17 mouse cellular contexts compared by ENCODE assay signal in genomic region chr6:72891238-72891637, GRCm38 (mm10). TPM values are rescaled to one million over a fixed set of nuclear protein-coding genes. Genes with fewer than 3 reads are reported as not detected.
DNase-seq lines count a peak whose midpoint lies in the region; ATAC-seq and TF ChIP-seq lines count a peak whose summit lies in the region.
"Had no signal": no experiment of that assay in that cellular context is flagged by ENCODE, and none has a peak within 500 bp of the region (broad histone marks: within the 10 kb centered on the region; RNA-seq: fewer than 3 reads in every experiment).

No protein-coding gene starts in this region.

- peak; percentile 47 for DNase-seq in adrenal gland, postnatal 14 days
- no peak for DNase-seq in adrenal gland, adult 2 months
- no peak for DNase-seq in hindbrain, embryonic 11.5 days (ENCODE audit: low spot score)
- no peak for DNase-seq in liver, embryonic 14.5 days (ENCODE audit: low read depth in 3 of 3, low spot score in 3 of 3)
- DNase-seq in spleen, postnatal 14 days (ENCODE audit: low spot score in 2 of 2), result no peak
- DNase-seq: cerebellum, adult 9-10 months; heart, postnatal 36 days; kidney, postnatal 10 days; left cerebral cortex, postnatal 4 days; lung, adult 18-20 months had no signal

- no peak overlapping the region for H3K27ac ChIP-seq in hindbrain, embryonic 15.5 days (replicated peaks)
- no peak overlapping the region for H3K27ac ChIP-seq in hindbrain, embryonic 11.5 days (ENCODE audit: low read depth, low read length)
- no peak overlapping the region for H3K27ac ChIP-seq in liver, embryonic 14.5 days
- H3K27ac ChIP-seq in liver, embryonic 12.5 days, result no peak overlapping the region
- no peak overlapping the region for H3K27ac ChIP-seq in ES-Bruce4 (ENCODE audit: insufficient read depth, low read length)
- H3K27ac ChIP-seq: embryonic facial prominence, embryonic 15.5 days; intestine, embryonic 15.5 days; midbrain, embryonic 10.5 days had no signal

- 0 out of 2 replicates have a peak, but pooled peaks have one; percentile 20 for ATAC-seq in hindbrain, embryonic 15.5 days (ENCODE audit: low FRiP score, low read depth)
- ATAC-seq in hindbrain, embryonic 11.5 days (ENCODE audit: low FRiP score), result no peak
- ATAC-seq in liver, embryonic 14.5 days (ENCODE audit: insufficient read depth), result no peak
- ATAC-seq in liver, embryonic 12.5 days, result no peak
- ATAC-seq: intestine, embryonic 15.5 days; Patski had no signal

- peaks cover 15% of the 10 kb centered on the region; the same call in 1 of the 2 replicates for H3K4me1 ChIP-seq in hindbrain, embryonic 15.5 days (replicated peaks)
- H3K4me1 ChIP-seq in hindbrain, embryonic 11.5 days (replicated peaks; ENCODE audit: control insufficient read depth, insufficient read depth, low read length), result no peaks in the 10 kb centered on the region
- peaks cover 0 to 2% of the 10 kb centered on the region in 2 experiments; a peak in 2 of 4 replicates for H3K4me1 ChIP-seq in liver, embryonic 14.5 days (replicated peaks; ENCODE audit: control insufficient read depth in 2 of 2, insufficient read depth in 2 of 2, low read length in 1 of 2)
- peaks cover 60% of the 10 kb centered on the region for H3K4me1 ChIP-seq in liver, embryonic 12.5 days
- peaks cover 7% of the 10 kb centered on the region for H3K4me1 ChIP-seq in ES-Bruce4 (ENCODE audit: control insufficient read depth, insufficient read depth, low read length)

- no peak overlapping the region for H3K4me2 ChIP-seq in hindbrain, embryonic 15.5 days
- no peak overlapping the region for H3K4me2 ChIP-seq in hindbrain, embryonic 11.5 days (replicated peaks; ENCODE audit: low read depth, low read length)
- no peak overlapping the region for H3K4me2 ChIP-seq in liver, embryonic 14.5 days (ENCODE audit: low read depth)
- H3K4me2 ChIP-seq in liver, embryonic 12.5 days, result no peak overlapping the region
- H3K4me2 ChIP-seq: embryonic facial prominence, embryonic 15.5 days; intestine, embryonic 15.5 days had no signal

- TF ChIP-seq POLR2A in ES-Bruce4 (IDR thresholded peaks at IDR 0.05; ENCODE audit: insufficient read depth, low read length), result no peak

- peak; percentile 29; the same call in 1 of the 2 replicates for TF ChIP-seq CTCF in liver, embryonic 14.5 days (IDR thresholded peaks at IDR 0.05; ENCODE audit: low read depth)
- peak; percentile 2 for TF ChIP-seq CTCF in ES-Bruce4 (IDR thresholded peaks at IDR 0.05; ENCODE audit: low read depth, low read length)

- H3K9ac ChIP-seq in hindbrain, embryonic 15.5 days, result no peak overlapping the region
- H3K9ac ChIP-seq in hindbrain, embryonic 11.5 days (ENCODE audit: low read depth, low read length), result no peak overlapping the region
- no peak overlapping the region for H3K9ac ChIP-seq in liver, embryonic 14.5 days (replicated peaks)
- no peak overlapping the region for H3K9ac ChIP-seq in liver, embryonic 12.5 days
- H3K9ac ChIP-seq in ES-Bruce4 (ENCODE audit: low read depth, poor library complexity, severe bottlenecking), result no peak overlapping the region
- H3K9ac ChIP-seq: embryonic facial prominence, embryonic 15.5 days; intestine, embryonic 15.5 days had no signal

- WGBS in hindbrain, embryonic 15.5 days, result 89% methylated on average over 2 of the region's 2 CpGs
- WGBS in hindbrain, embryonic 11.5 days, result 88% methylated on average over 2 of the region's 2 CpGs
- 85% methylated on average over 2 of the region's 2 CpGs for WGBS in liver, embryonic 14.5 days (ENCODE audit: insufficient replicate concordance)
- 84% methylated on average over 2 of the region's 2 CpGs for WGBS in liver, embryonic 12.5 days (ENCODE audit: insufficient replicate concordance)

- no peaks in the 10 kb centered on the region for H3K9me3 ChIP-seq in hindbrain, embryonic 15.5 days
- H3K9me3 ChIP-seq in hindbrain, embryonic 11.5 days (ENCODE audit: control insufficient read depth, low read length), result no peaks in the 10 kb centered on the region
- H3K9me3 ChIP-seq in liver, embryonic 14.5 days (ENCODE audit: control insufficient read depth, low read length), result no peaks in the 10 kb centered on the region
- H3K9me3 ChIP-seq in liver, embryonic 12.5 days (replicated peaks), result no peaks in the 10 kb centered on the region
- no peaks in the 10 kb centered on the region for H3K9me3 ChIP-seq in ES-Bruce4 (replicated peaks; ENCODE audit: control insufficient read depth, insufficient read depth, low read length, poor library complexity, severe bottlenecking)
- H3K9me3 ChIP-seq: embryonic facial prominence, embryonic 15.5 days; intestine, embryonic 15.5 days; midbrain, embryonic 10.5 days had no signal

- H3K36me3 ChIP-seq in hindbrain, embryonic 15.5 days, result no peaks in the 10 kb centered on the region
- no peaks in the 10 kb centered on the region for H3K36me3 ChIP-seq in hindbrain, embryonic 11.5 days (ENCODE audit: control insufficient read depth, insufficient read depth, low read length)
- no peaks in the 10 kb centered on the region; the same call in none of the 2 replicates for H3K36me3 ChIP-seq in liver, embryonic 14.5 days (replicated peaks; ENCODE audit: control insufficient read depth, insufficient read depth, low read depth)
- H3K36me3 ChIP-seq in liver, embryonic 12.5 days, result peaks cover 33% of the 10 kb centered on the region
- H3K36me3 ChIP-seq in ES-Bruce4 (ENCODE audit: control insufficient read depth, insufficient read depth, low read length, poor library complexity, severe bottlenecking), result peaks cover 23% of the 10 kb centered on the region
- H3K36me3 ChIP-seq: embryonic facial prominence, embryonic 15.5 days; intestine, embryonic 15.5 days had no signal

- no peak overlapping the region for H3K4me3 ChIP-seq in hindbrain, embryonic 15.5 days
- no peak overlapping the region for H3K4me3 ChIP-seq in hindbrain, embryonic 11.5 days (ENCODE audit: low read depth, low read length)
- no peak overlapping the region for H3K4me3 ChIP-seq in liver, embryonic 14.5 days (ENCODE audit: insufficient read depth in 1 of 2, low read depth in 2 of 2, low read length in 2 of 2)
- H3K4me3 ChIP-seq in liver, embryonic 12.5 days, result no peak overlapping the region
- no peak overlapping the region for H3K4me3 ChIP-seq in ES-Bruce4 (ENCODE audit: low read depth, low read length)
- H3K4me3 ChIP-seq: embryonic facial prominence, embryonic 15.5 days; intestine, embryonic 15.5 days; midbrain, embryonic 10.5 days had no signal

- TF ChIP-seq EP300 in liver, embryonic 14.5 days (IDR thresholded peaks at IDR 0.05; ENCODE audit: low read depth), result no peak
- no peak for TF ChIP-seq EP300 in ES-Bruce4 (IDR thresholded peaks at IDR 0.05; ENCODE audit: insufficient read depth, low read depth, low read length)

- no peaks in the 10 kb centered on the region for H3K27me3 ChIP-seq in hindbrain, embryonic 15.5 days
- no peaks in the 10 kb centered on the region for H3K27me3 ChIP-seq in hindbrain, embryonic 11.5 days (ENCODE audit: control insufficient read depth, insufficient read depth, low read length)
- H3K27me3 ChIP-seq in liver, embryonic 14.5 days (ENCODE audit: control insufficient read depth, insufficient read depth, low read length), result no peaks in the 10 kb centered on the region
- H3K27me3 ChIP-seq in liver, embryonic 12.5 days (replicated peaks), result no peaks in the 10 kb centered on the region
- H3K27me3 ChIP-seq in ES-Bruce4 (ENCODE audit: control insufficient read depth, insufficient read depth, low read length, poor library complexity, severe bottlenecking), result no peaks in the 10 kb centered on the region
- H3K27me3 ChIP-seq: embryonic facial prominence, embryonic 15.5 days; intestine, embryonic 15.5 days; Patski had no signal

RNA-seq across cellular contexts. Expression of gene Kcmf1, which starts 8.5 kb away (rescaled TPM):
- total RNA-seq in adrenal gland, postnatal 14 days (2021), result 86.8 and 97.9 TPM in 2 replicates
- total RNA-seq in adrenal gland, adult 2 months (2021), result 100 to 1,000 TPM in 1 of 2 experiments, 10 to 100 TPM in 1; 77.9 to 108 TPM
- polyA plus RNA-seq in adrenal gland, adult 2 months (2012; rRNA removed), result 213 and 217 TPM in 2 replicates
- 38.8 and 46.2 TPM in 2 replicates for polyA plus RNA-seq in hindbrain, embryonic 15.5 days (2015; fragmentation: Nextera tagmentation; extraction: Ambion mirVana)
- polyA plus RNA-seq in hindbrain, embryonic 11.5 days (2014; fragmentation: Nextera tagmentation; extraction: Ambion mirVana), result 35.3 and 45.9 TPM in 2 replicates
- polyA plus RNA-seq in liver, embryonic 14.5 days (2012; rRNA removed), result 23.1 and 27.7 TPM in 2 replicates
- polyA plus RNA-seq in liver, embryonic 14.5 days (2014; fragmentation: Nextera tagmentation; extraction: Ambion mirVana), result 29.5 and 34.4 TPM in 2 replicates
- 48.7 and 49.2 TPM in 2 replicates for polyA plus RNA-seq in liver, embryonic 12.5 days (2016; fragmentation: Nextera tagmentation; extraction: Ambion mirVana)
- 175 and 188 TPM in 2 replicates for polyA plus RNA-seq in ES-Bruce4 (2011; ENCODE audit: insufficient read depth, insufficient read length, low read depth, missing spikeins)
